Mouse (Mus musculus) heart, adult 2 months (tissue): Measurements from ENCODE around the gene Xndc1. TPM values are rescaled to one million over a fixed set of nuclear protein-coding genes. Genes with fewer than 3 reads are reported as not detected.

Experiments
- DNase-seq, 2 experiments: peaks; one replicate each; pipeline ENCODE4 v3.0.0; 2021
- H3K27ac ChIP-seq: fragments of 200-600 bp; 2 replicates; pipeline ENCODE4 v1.8.1; 2022
- H3K27me3 ChIP-seq: fragments of 200-500 bp; 2 replicates; pipeline ENCODE4 v1.6.1; 2012; ENCODE audit warnings: mild to moderate bottlenecking, low read length, inconsistent platforms, mixed read lengths; ENCODE audit not compliant: control insufficient read depth, insufficient read depth
- H3K36me3 ChIP-seq: fragments of 200-500 bp; 2 replicates; pipeline ENCODE4 v1.6.1; 2012; ENCODE audit warnings: low read length, inconsistent platforms; ENCODE audit not compliant: control insufficient read depth, insufficient read depth
- H3K4me1 ChIP-seq: fragments of 200-500 bp; 2 replicates; pipeline ENCODE4 v1.6.1; 2011; ENCODE audit warnings: low read length; ENCODE audit not compliant: control insufficient read depth, insufficient read depth
- H3K4me3 ChIP-seq: fragments of 200-600 bp; 2 replicates; pipeline ENCODE4 v1.8.1; 2022
- H3K79me2 ChIP-seq: fragments of 200-500 bp; replicated peaks from 2 replicates; pipeline ENCODE4 v1.6.1; 2012; ENCODE audit warnings: mild to moderate bottlenecking, inconsistent platforms, low read length, moderate library complexity, mixed read lengths; ENCODE audit not compliant: control insufficient read depth, insufficient read depth
- H3K9ac ChIP-seq: fragments of 200-500 bp; 2 replicates; pipeline ENCODE4 v1.6.1; 2012; ENCODE audit warnings: low read depth, mild to moderate bottlenecking, control low read depth, inconsistent platforms, low read length, mixed read lengths
- CTCF ChIP-seq: fragments of 200-600 bp; IDR thresholded peaks from 2 replicates; pipeline ENCODE4 v1.8.1; 2022; ENCODE audit warnings: antibody characterized with exemption, mild to moderate bottlenecking, moderate library complexity
- EP300 ChIP-seq: fragments of 200-500 bp; IDR thresholded peaks from 2 replicates; pipeline ENCODE4 v1.6.1; 2011; ENCODE audit warnings: low read depth, low read length, control low read depth; ENCODE audit not compliant: insufficient read depth
- POLR2A ChIP-seq: fragments of 200-500 bp; IDR thresholded peaks from 2 replicates; pipeline ENCODE4 v1.6.1; 2011; ENCODE audit warnings: mild to moderate bottlenecking, low read depth, low read length, control low read depth; ENCODE audit not compliant: insufficient read depth
- whole genome bisulfite sequencing: fragments of 180-500 bp; shearing (Covaris S2); methylation state at CpG from one replicate; pipeline ENCODE4 v1.1.7; 2018; 5-methylcytosine and 5-hydroxymethylcytosine counted together
- intact Hi-C: fragments of 180-260 bp; cut with DNase I; formaldehyde crosslinking; loops from one replicate; pipeline ENCODE4 v1.15.1; 2025
- polyA plus RNA-seq: library from polyadenylated mRNA; depleted of rRNA; stranded (reverse); fragments of >200 nt; gene quantifications from 2 replicates; pipeline ENCODE4 v1.2.3, GENCODE M21; 2012
- total RNA-seq, 2 experiments: library from RNA; stranded (reverse); gene quantifications; 2 replicates each; pipeline ENCODE4 v1.2.3; 2021

Xndc1 gene
- total and polyA plus RNA-seq, 3 experiments: 5.7 to 11.2 (median 6.5) TPM

GRCm38 (mm10) chr7:102082816-102083215 is 17.5 kb downstream of the Xndc1 start, which contains the start of gene Trpc2:
TSS of gene Trpc2 (plus strand) at chr7:102083116.
- H3K4me3 ChIP-seq: no peak within 1 kb of the TSS
- TF ChIP-seq POLR2A (no peak), EP300 (no peak), CTCF (no peak)
- WGBS: 70% methylated on average over 5 of the region's 5 CpGs
- no peak for DNase-seq
- H3K27ac ChIP-seq: no peak within 1 kb of the TSS
- intact Hi-C loops: no loop called here
- no peak within 1 kb of the TSS for H3K9ac ChIP-seq
- H3K27me3 ChIP-seq: no peaks in the 10 kb centered on the region
- H3K4me1 ChIP-seq: no peaks in the 10 kb centered on the region
- no peaks in the 10 kb centered on the region for H3K79me2 ChIP-seq
- H3K36me3 ChIP-seq: no peaks in the 10 kb centered on the region

GRCm38 (mm10) chr7:102084041-102084696 is 18.9 kb downstream of the Xndc1 start:
- intact Hi-C loops: no loop called here
- no peak overlapping the region for H3K9ac ChIP-seq
- no peak overlapping the region for H3K4me3 ChIP-seq
- no peaks in the 10 kb centered on the region for H3K79me2 ChIP-seq
- H3K36me3 ChIP-seq: no peaks in the 10 kb centered on the region
- H3K4me1 ChIP-seq: no peaks in the 10 kb centered on the region
- no peak overlapping the region for H3K27ac ChIP-seq
- TF ChIP-seq POLR2A: no peak
- TF ChIP-seq EP300: no peak
- TF ChIP-seq CTCF: no peak
- WGBS: 85% methylated on average over 26 of the region's 26 CpGs
- no peak for DNase-seq
- no peaks in the 10 kb centered on the region for H3K27me3 ChIP-seq

GRCm38 (mm10) chr7:102087336-102087735 is 22.0 kb downstream of the Xndc1 start:
- Histone ChIP-seq H3K36me3 (no peaks in the 10 kb centered on the region), H3K4me1 (no peaks in the 10 kb centered on the region), H3K27ac (no peak overlapping the region), H3K27me3 (no peaks in the 10 kb centered on the region), H3K79me2 (no peaks in the 10 kb centered on the region), H3K4me3 (no peak overlapping the region), H3K9ac (no peak overlapping the region)
- no peak for DNase-seq
- intact Hi-C loops: no loop called here
- 70% methylated on average over 4 of the region's 4 CpGs for WGBS
- no peak for TF ChIP-seq CTCF
- no peak for TF ChIP-seq POLR2A
- no peak for TF ChIP-seq EP300

- Histone ChIP-seq H3K79me2 (no peaks in the 10 kb centered on the region), H3K27me3 (no peaks in the 10 kb centered on the region), H3K27ac (peak overlapping the region; percentile 95), H3K9ac (peak overlapping the region; percentile 26; the same call in 1 of the 2 replicates), H3K4me3 (peak overlapping the region; percentile 35), H3K36me3 (no peaks in the 10 kb centered on the region), H3K4me1 (peaks cover 7% of the 10 kb centered on the region)
- DNase-seq: peak; percentile 43 to 56
- TF ChIP-seq CTCF (no peak), EP300 (peak; percentile 66; the same call in 1 of the 2 replicates), POLR2A (peak; percentile 55)
- intact Hi-C loops: no loop called here
- 10% methylated on average over 30 of the region's 30 CpGs for WGBS
These were observed 34.7 kb downstream of the Xndc1 start for GRCm38 (mm10) chr7:102099760-102100661.

- Histone ChIP-seq H3K79me2 (no peaks in the 10 kb centered on the region; the same call in 1 of the 2 replicates), H3K27ac (peak overlapping the region; percentile 95), H3K36me3 (no peaks in the 10 kb centered on the region), H3K4me3 (no peak overlapping the region; the same call in 1 of the 2 replicates), H3K27me3 (no peaks in the 10 kb centered on the region), H3K4me1 (peaks cover 7% of the 10 kb centered on the region), H3K9ac (no peak overlapping the region)
- WGBS: 56% methylated on average over 5 of the region's 5 CpGs
- no peak for DNase-seq
- intact Hi-C loops: no loop called here
- TF ChIP-seq CTCF: no peak
- TF ChIP-seq EP300: no peak
- TF ChIP-seq POLR2A: no peak
These were observed 35.6 kb downstream of the Xndc1 start for GRCm38 (mm10) chr7:102100868-102101267.

- intact Hi-C loops: no loop called here
- WGBS: 55% methylated on average over 5 of the region's 5 CpGs
- Histone ChIP-seq H3K27me3 (no peaks in the 10 kb centered on the region), H3K9ac (peak within 1 kb of the TSS; percentile 67), H3K27ac (peak within 1 kb of the TSS; percentile 95), H3K36me3 (no peaks in the 10 kb centered on the region), H3K79me2 (no peaks in the 10 kb centered on the region; the same call in 1 of the 2 replicates), H3K4me1 (peaks cover 7% of the 10 kb centered on the region), H3K4me3 (peak within 1 kb of the TSS; percentile 52)
- peak; percentile 56 to 58 for DNase-seq
- TF ChIP-seq EP300 (peak; percentile 62), POLR2A (peak; percentile 98), CTCF (no peak)
These were observed 36.2 kb downstream of the Xndc1 start, which contains the start of gene Art1 for GRCm38 (mm10) chr7:102101487-102101886. TSS of gene Art1 (plus strand) at chr7:102101743.
